Mouse (Mus musculus) cerebellum, postnatal 36 days (tissue): Measurements from ENCODE around the gene Plekho2.

ENCODE experiments used
- DNase-seq, 2 experiments: peaks; one replicate each; pipeline ENCODE4 v3.0.0; 2021 to 2022; ENCODE audit warnings: mixed read lengths in 2 of 2

Gene Plekho2

GRCm38 (mm10) chr9:65552711-65553110 lies 27.1 kb downstream of the Plekho2 start:
- DNase-seq, result no peak

DNA sequence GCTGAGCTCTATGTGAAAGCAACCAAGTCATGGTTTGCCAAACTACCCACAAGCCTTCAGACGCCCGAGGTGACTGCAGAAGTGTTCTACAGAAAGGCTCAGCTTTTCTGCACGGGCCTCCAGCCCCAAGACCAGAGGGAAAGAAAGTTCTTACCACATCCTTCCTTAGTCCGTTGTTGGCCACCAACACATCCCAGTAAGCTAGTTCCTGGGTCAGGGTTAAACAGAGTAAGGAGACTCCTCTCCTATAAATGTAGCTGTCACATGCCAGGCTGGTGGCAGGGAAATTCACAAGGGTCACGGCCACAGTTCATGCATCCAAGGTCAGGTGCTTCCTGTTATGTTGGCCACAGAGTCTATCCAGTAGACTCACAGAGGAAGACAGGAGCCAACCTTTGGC lies 27.7 kb downstream of the Plekho2 start:
- DNase-seq, result no peak

DNA sequence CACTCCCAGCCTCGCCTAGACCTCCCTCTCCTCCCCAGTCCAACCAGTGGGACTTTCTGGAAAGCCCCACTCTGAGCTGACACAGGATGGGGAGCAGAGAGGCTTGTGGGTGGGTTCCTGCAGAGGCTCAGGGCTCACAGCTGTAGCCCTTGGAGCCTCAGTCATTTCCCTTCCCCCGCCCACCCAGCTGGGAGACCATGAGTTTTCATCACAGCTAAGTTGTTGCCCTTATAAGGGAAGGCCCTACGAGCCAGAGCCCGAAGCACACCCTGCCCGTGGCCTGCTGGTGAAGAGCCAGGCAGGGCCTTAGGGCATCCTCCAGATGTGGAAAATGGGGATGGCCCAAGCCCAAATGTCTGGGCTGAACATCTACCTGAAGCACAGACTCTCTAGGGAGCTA lies 28.8 kb downstream of the Plekho2 start:
- no peak for DNase-seq

- DNase-seq, result no peak
These were observed 29.6 kb downstream of the Plekho2 start for GRCm38 (mm10) chr9:65550079-65550831.

- DNase-seq, result no peak
These were observed 30.2 kb downstream of the Plekho2 start for GRCm38 (mm10) chr9:65549643-65550042.

DNA sequence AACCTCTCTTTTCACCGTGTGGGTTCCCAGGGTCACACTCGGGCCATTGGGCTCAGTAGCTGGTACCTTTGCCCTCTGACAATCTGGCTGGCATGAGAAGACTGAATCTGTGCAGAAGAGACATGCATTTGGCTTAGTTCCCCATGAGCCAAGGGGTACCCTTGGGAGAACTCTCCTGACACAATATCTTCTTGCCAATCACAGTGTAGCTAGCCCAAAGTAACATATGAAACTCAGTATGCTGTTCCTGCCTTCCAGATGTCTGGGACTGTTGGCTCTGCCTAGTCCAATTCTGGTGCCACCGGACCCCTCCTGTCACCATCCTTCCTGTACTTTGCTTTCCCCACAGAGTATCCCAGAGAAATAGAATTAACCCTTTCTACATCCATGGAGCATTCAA lies 30.7 kb downstream of the Plekho2 start:
- DNase-seq, result no peak

DNA sequence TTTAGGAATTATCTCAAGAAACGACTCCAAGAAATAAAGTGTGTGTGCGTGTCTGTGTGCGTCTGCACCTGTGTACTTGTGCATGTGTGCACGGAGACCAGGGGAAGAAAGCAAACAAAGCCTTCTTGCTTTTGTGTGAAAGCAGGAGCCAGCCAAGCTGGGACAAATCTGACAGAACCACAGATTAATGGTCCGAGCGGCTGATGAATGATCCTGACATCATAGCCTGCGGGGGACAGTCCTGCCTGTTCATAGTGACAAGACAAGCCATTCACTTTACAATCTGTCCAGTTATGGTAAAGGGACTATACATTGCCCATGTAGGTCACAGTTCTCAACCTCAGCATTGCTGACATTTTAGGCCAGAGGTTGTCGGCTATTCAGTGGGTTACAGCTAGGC lies 31.5 kb downstream of the Plekho2 start:
- no peak for DNase-seq

GRCm38 (mm10) chr9:65547844-65548243 lies 32.0 kb downstream of the Plekho2 start:
- no peak for DNase-seq

DNA sequence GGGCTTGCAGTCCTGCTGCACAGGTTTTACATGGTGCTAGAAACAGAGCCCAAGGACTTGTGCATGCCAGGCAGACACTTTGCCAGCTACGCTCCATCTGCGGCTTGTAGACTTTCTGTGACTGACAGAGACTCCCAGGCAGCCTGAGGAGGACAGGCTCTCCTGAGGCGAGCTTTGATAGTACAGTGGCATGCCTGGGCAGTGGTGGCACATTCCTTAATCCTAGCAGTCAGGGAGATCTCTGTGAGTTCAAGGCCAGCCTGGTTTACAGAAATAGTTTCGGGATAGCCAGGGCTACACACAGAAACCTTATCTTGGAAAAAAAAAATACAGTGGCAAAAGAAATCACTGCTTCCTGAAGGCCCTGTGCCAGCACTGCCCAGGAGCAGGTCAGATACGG lies 32.7 kb downstream of the Plekho2 start:
- no peak for DNase-seq

DNA sequence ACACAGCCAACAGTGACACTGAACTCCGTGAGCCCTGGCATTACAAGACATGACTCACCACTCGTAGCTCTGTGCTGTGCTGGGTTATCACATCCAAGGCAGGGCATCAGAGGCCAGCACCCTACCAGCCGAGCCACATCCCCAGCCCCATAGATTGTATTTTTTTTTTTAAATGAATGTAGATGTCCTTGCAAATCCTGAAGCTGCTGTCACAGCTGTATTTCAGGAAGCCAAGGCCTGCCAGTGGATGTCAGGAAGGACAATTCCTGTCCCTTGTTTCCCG lies 33.5 kb downstream of the Plekho2 start:
- no peak for DNase-seq

DNA sequence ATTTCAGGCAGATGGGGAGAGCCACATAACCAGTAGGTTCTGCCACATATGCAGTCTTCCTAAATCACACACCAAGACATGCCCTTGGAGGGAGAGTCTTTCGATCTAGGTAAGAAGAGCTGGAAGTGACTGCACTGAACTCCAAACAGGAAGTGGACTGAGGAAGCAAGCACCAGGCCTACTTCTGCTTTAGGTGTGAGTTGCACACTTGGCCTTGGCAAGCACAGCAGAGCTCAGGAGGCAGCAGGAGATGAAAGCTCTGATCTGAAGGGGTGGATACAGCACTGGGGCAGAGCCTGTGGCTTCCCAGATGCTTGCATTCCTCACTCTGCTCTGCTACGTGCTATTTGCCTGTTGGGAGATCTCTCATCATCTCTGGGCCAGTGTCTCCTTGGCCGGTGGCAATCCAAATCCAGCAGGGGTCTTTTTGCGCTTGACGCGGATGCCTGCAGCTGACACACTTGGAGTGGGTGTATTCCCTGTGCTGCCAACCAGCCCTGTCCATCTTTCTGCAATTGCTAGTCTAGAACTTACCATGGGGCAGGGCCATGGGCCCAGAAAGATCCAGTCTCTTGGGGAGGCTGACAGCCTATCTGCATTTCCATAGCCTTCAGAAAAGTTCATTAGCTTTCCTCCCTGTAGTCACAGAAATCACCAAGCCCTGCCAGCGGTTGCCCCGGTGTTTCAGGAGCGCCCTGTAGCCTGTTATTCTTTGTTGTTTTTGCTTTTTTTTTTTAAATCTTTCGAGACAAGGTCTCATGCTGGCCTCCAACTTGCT lies 34.0 kb downstream of the Plekho2 start:
- no peak for DNase-seq

GRCm38 (mm10) chr9:65542111-65542524 lies 37.7 kb downstream of the Plekho2 start:
- DNase-seq, result no peak

DNA sequence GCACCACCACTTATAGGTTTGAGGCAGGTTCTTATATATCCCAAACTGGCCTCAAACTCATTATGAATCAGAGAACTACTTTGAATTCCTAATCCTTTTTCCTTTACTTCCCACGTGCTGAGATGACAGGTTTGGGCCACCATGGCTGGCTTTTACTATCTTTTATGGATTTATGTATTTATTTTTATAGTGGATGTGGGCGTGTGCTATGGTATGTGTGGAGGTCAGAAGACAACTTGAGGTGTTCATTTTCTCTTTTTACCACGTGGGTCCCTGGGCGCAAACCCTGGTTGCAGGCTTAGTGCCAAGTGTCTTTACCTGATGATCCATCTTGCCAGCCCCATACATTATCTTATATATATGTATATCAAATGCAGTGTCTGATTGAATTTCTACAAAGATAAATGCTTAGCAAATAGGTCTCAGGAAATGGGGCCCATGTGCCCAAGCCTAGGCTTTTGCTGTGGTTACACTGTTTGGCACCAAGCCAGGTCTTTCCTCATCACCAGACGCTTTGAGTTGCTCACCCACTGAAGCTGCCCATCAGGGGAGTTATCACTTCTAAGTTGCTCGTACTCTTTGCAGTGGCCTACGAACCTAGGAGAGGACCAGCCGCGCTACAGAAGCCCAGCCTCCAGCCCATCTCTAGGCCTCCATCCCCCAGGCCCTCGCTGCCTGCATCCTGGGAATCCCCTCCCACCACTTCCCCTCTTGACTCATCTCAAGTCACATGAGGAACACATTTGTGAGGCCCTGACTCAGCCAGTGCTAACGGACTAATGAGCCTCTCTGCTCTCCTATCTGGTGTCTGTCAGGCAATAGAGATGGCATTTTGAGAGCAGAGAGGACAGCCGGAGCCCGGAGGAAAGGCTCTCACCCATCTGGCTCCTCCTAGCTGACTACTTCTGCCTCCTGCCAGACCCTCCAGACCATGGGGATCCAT lies 38.4 kb downstream of the Plekho2 start:
- no peak for DNase-seq

DNA sequence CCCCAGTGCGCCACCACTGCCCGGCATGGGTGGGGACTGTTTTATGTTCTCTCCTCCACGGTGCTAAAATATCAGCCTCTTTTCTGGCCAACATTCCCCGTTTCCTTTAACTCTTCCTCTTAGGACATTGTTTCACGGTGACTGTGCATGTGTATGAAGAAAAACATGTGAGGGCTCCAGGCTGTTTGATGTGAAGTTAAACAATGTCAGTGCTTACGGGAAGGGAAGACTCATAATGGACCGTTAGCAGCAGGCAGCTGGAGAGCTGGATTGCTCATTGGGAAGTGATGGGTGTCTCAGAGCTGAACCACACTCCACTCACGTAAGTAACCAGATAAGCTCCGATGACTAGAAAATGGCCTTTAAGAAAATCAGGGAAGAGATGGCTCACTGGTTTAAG lies 40.1 kb downstream of the Plekho2 start:
- DNase-seq, result no peak

DNA sequence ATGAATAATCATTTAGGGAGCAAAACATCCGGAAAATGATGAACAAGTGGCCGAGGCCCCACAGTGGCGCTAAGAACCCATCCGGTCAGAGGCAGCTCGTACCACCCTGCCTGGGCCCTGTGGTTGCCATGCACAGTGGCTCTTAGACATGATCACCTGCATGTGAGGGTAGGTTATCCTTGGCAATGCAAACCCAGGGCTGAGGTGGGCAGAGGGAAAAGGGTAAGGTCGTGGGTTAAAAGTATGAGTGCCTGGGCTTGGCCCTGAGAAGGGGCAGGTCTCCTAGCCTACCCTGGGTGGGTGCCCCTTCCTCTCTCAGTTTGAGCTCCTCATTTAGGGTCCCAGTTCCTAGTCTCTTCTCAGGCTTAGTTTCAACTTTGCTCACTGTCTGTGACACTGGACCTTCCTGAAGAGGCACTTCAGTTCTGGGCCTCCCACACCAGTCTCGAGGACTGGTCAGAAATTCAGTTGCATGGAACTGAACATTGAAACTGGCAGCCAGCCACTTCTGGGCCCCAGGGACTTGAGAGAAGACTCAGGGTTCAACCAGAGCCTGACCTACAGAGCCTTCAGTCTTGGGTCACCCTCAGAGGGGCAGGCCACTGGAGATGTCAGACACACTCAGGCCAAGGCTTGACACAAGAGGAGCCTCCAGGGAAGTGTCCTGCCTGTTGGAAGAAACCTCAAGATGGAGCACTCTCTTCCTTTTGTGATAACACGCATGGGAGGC lies 41.8 kb downstream of the Plekho2 start:
- no peak for DNase-seq

DNA sequence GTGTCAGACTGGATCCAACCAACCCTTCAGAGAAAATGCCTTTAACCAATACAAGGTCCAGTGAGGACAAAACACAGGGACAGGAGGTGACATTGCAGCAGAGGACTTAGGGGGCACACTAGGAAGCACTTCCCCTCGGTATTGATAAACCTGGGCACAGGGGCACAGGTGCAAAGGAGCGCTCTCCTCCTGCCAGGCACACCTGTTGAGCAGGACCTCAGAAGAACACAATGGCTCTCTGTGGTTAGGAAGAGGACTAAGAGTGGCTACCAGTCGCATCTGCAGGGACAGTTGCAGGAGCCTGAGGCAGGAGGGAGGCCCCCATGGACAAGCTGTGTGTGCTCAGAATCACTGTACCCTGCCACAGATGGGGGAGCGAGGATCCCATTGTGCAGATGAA lies 43.3 kb downstream of the Plekho2 start:
- DNase-seq, result no peak

- DNase-seq, result no peak
These were observed 43.9 kb downstream of the Plekho2 start for GRCm38 (mm10) chr9:65535789-65536469.

GRCm38 (mm10) chr9:65535191-65535722 lies 44.6 kb downstream of the Plekho2 start:
- no peak for DNase-seq

DNA sequence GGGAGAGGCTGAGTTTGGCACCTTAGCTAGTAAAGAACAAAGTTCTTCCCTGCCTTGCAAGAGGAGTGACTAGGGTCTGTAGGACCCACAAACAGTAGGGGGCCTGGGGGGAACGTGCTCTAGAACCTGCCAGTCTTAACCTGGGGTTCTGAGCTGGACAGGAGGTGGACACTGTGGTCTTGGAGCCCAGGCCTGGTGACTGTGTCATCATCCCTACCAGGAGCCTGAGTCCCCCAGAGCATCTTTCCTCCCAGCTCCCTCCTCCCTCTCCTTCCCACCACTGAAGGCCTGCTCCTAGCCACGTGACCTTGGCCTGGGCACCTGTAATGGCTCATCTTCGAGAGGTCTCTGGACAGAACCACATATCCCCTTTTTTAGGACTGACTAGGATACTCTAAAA lies 45.7 kb downstream of the Plekho2 start:
- DNase-seq, result no peak

DNA sequence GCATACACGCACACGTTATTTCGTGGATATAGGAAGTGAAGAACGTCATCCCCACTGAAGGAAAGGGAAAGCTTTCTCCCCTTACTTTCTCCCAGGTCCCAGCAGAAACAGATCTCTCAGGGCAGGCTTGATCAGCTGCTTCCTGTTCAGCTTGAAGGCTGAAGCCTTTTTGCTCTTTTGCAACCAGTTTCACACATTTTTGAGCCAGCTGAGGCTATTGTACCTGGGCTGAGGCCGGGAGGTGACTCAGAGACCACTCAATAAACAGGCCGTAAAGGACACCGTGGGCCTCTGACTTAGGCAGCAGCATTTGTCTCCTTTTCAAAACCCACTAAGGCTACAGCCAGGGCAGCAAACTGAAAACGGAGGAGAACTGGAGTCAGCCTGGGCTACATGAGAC lies 46.9 kb downstream of the Plekho2 start:
- no peak for DNase-seq

- no peak for DNase-seq
These were observed 48.6 kb downstream of the Plekho2 start for GRCm38 (mm10) chr9:65531283-65531682.

DNA sequence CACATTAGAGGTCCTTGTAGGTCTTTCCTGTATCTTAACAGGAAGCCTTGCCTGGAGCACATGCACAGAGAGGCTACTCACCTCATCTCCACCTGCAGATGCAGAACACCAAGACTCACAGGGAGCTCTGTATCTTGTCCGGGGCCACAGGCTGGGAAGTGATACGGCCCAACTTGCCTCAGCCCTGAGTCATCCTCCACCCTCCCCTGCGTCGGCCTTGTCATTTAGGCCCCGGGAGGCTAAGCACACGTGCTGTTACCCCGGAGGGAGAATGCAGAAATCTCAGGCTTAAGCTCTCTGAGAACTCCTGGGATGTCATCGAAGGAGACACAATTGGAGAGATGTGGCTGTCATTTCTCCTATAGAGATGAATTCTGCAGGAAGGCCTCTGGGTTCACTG lies 50.2 kb downstream of the Plekho2 start:
- DNase-seq, result no peak
